Mouse (Mus musculus) limb, embryonic 15.5 days (tissue): Measurements from ENCODE around the gene Hipk4. TPM values are rescaled to one million over a fixed set of nuclear protein-coding genes. Genes with fewer than 3 reads are reported as not detected.

Experiments used
- ATAC-seq: fragments of 200-750 bp; cut with Nextera tagmentation; 2 replicates; pipeline ENCODE4 v1.8.0; 2017; ENCODE audit warnings: low read depth, moderate TSS enrichment; ENCODE audit not compliant: insufficient number of reproducible peaks, low FRiP score, low TSS enrichment
- H3K27ac ChIP-seq: fragments of 300-500 bp; sonication (generic); 2 replicates; pipeline ENCODE4 v1.5.1; 2015; ENCODE audit warnings: moderate library complexity, mild to moderate bottlenecking, inconsistent platforms
- H3K27me3 ChIP-seq: fragments of 300-500 bp; sonication (generic); 2 replicates; pipeline ENCODE4 v1.6.1; 2015; ENCODE audit warnings: inconsistent platforms
- H3K36me3 ChIP-seq: fragments of 300-500 bp; sonication (generic); 2 replicates; pipeline ENCODE4 v1.6.1; 2015; ENCODE audit warnings: inconsistent platforms
- H3K4me1 ChIP-seq: fragments of 300-500 bp; sonication (generic); 2 replicates; pipeline ENCODE4 v1.6.1; 2015; ENCODE audit warnings: inconsistent platforms
- H3K4me2 ChIP-seq: fragments of 300-500 bp; sonication (generic); 2 replicates; pipeline ENCODE4 v1.6.1; 2015; ENCODE audit warnings: mild to moderate bottlenecking, inconsistent platforms
- H3K4me3 ChIP-seq: fragments of 300-500 bp; sonication (generic); 2 replicates; pipeline ENCODE4 v1.5.1; 2015; ENCODE audit warnings: mild to moderate bottlenecking, inconsistent platforms
- H3K9ac ChIP-seq: fragments of 300-500 bp; sonication (generic); 2 replicates; pipeline ENCODE4 v1.6.1; 2015; ENCODE audit warnings: inconsistent platforms
- H3K9me3 ChIP-seq: fragments of 300-500 bp; sonication (generic); 2 replicates; pipeline ENCODE4 v1.6.1; 2016; ENCODE audit warnings: inconsistent platforms
- WGBS: fragments of 180-500 bp; shearing (Covaris S2); methylation state at CpG from one replicate; pipeline ENCODE4 v1.1.7; 2015; 5-methylcytosine and 5-hydroxymethylcytosine counted together
- polyA plus RNA-seq: library from polyadenylated mRNA; unstranded; fragments of >200 nt; fragmentation: Nextera tagmentation; extraction: Ambion mirVana; gene quantifications from 2 replicates; pipeline ENCODE4 v1.2.1, GENCODE M21; 2015

Hipk4 gene
- 0.65 and 0.68 TPM in 2 replicates for polyA plus RNA-seq

DNA sequence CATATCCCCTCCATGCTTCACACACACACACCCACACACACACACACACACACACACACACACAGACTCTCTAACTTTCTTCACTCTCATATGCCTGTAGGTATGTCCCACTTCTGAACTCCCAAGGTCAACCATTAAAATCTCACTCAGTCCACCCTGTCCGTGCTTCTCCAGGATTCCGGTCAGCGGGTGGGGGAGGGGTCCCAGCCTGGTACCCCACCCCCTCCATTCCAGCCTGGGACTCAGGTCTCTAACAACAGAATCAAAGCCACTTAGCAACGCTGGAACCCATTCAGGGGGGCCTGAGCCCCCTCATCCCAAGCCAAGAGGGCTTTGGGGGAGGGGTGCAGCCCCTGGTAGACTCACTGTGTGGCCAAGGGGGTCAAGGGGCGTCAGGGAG lies at the start of gene Hipk4:
Hipk4 (plus strand) TSS at position 301 of the 400 bp plus-strand sequence.
- H3K9me3 ChIP-seq, result peaks cover 9% of the 10 kb centered on the region; the same call in 1 of the 2 replicates
- H3K36me3 ChIP-seq, result peaks cover 12% of the 10 kb centered on the region
- no peak within 1 kb of the TSS for H3K27ac ChIP-seq
- H3K9ac ChIP-seq, result no peak within 1 kb of the TSS
- no peak for ATAC-seq
- WGBS, result 63% methylated on average over 5 of the region's 5 CpGs
- H3K4me1 ChIP-seq, result 0 out of 2 replicates have a peak, but pooled peaks cover 2% of the 10 kb centered on the region
- H3K4me3 ChIP-seq, result no peak within 1 kb of the TSS
- no peaks in the 10 kb centered on the region for H3K27me3 ChIP-seq
- H3K4me2 ChIP-seq, result no peak within 1 kb of the TSS

- peak overlapping the region; percentile 59 for H3K4me2 ChIP-seq
- H3K27me3 ChIP-seq, result no peaks in the 10 kb centered on the region
- ATAC-seq, result no peak
- peak overlapping the region; percentile 72 for H3K9ac ChIP-seq
- no peaks in the 10 kb centered on the region for H3K9me3 ChIP-seq
- H3K36me3 ChIP-seq, result peaks cover 26% of the 10 kb centered on the region
- WGBS, result under 1% methylated on average over 34 of the region's 34 CpGs
- peak overlapping the region; percentile 65 for H3K4me3 ChIP-seq
- H3K27ac ChIP-seq, result peak overlapping the region; percentile 97
- peaks cover 12% of the 10 kb centered on the region for H3K4me1 ChIP-seq
Measured at GRCm38 (mm10) chr7:27473835-27474489, 49.1 kb upstream of the Hipk4 start.

DNA sequence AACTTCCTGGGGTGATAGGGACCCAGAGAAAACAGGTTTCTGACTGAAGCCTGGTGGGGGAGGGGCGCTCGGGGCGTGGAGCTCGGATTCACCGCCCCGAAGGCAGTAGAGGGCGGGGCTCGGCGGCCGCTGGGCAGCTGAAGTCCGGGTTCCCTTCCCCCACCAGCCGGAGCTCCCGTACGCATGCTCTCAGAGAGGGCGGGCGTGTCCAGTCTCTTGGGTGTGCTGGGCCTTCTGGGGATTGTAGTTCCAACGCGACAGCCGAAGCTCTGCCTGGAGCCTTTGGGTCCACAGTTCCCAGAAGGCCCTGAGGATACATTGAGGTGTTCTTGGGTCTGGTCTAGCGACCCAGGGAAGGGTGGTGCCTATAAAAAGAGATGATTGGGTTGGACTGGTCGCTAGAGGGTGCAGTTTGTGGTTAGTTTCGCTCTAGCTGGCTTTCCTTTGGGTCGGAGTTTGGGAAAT lies 48.5 kb upstream of the Hipk4 start:
- under 1% methylated on average over 23 of the region's 23 CpGs for WGBS
- H3K27me3 ChIP-seq, result no peaks in the 10 kb centered on the region
- H3K9ac ChIP-seq, result peak overlapping the region; percentile 72
- peak; percentile 80 for ATAC-seq
- H3K27ac ChIP-seq, result peak overlapping the region; percentile 97
- H3K9me3 ChIP-seq, result no peaks in the 10 kb centered on the region
- H3K4me3 ChIP-seq, result peak overlapping the region; percentile 65
- peak overlapping the region; percentile 59 for H3K4me2 ChIP-seq
- peaks cover 12% of the 10 kb centered on the region for H3K4me1 ChIP-seq
- peaks cover 26% of the 10 kb centered on the region for H3K36me3 ChIP-seq

DNA sequence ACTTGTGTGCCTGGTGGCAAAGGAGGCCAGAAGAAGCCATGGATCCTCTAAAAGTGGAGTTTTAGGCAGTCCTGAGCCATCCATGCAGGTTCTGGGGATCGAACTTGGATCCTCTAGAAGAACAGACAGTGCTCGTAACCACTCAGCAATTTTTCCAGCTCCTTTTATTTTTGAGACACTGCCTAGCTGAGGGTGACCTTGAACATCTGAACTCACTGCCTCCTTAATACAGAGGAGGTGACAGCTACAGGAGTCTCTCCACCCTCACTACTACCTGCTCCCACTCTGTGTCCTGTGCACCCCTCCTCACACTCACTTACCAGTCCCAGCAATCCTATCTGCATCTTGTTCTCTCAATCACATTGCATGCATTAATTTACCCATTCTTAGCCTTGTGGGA lies 47.5 kb upstream of the Hipk4 start:
- Histone ChIP-seq H3K27me3 (no peaks in the 10 kb centered on the region), H3K4me3 (0 out of 2 replicates have a peak overlapping the region, but pooled peaks have one; percentile 65), H3K27ac (no peak overlapping the region), H3K4me1 (peaks cover 13% of the 10 kb centered on the region), H3K36me3 (peaks cover 26% of the 10 kb centered on the region), H3K9ac (no peak overlapping the region), H3K9me3 (no peaks in the 10 kb centered on the region), H3K4me2 (peak overlapping the region; percentile 59; the same call in 1 of the 2 replicates)
- WGBS, result 90% methylated on average over 2 of the region's 2 CpGs
- no peak for ATAC-seq

DNA sequence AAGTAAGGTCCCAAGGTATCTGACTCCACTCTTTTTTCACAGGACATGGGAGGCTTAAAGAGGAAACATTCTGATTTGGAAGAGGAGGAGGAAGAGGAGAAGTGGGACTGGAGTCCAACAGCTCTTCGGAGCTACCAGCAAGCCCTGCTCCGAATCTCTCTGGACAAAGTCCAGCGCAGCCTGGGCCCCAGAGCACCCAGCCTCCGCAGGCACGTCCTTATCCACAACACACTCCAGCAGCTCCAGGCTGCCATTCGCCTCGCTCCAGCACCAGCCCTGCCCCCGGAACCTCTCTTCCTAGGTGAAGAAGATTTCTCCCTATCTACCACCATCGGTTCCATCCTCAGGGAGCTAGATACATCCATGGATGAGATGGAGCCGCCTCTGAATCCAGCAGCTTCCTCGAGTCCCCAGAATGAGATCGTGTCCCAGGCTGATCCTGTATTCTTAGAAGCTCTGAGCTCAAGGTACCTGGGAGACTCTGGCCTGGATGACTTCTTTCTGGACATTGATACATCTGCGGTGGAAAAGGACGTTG lies 46.9 kb upstream of the Hipk4 start:
- Histone ChIP-seq H3K9me3 (no peaks in the 10 kb centered on the region), H3K27ac (no peak overlapping the region), H3K9ac (no peak overlapping the region), H3K36me3 (peaks cover 26% of the 10 kb centered on the region), H3K27me3 (no peaks in the 10 kb centered on the region), H3K4me3 (no peak overlapping the region), H3K4me2 (no peak overlapping the region), H3K4me1 (peaks cover 18% of the 10 kb centered on the region)
- 92% methylated on average over 14 of the region's 14 CpGs for WGBS
- no peak for ATAC-seq

DNA sequence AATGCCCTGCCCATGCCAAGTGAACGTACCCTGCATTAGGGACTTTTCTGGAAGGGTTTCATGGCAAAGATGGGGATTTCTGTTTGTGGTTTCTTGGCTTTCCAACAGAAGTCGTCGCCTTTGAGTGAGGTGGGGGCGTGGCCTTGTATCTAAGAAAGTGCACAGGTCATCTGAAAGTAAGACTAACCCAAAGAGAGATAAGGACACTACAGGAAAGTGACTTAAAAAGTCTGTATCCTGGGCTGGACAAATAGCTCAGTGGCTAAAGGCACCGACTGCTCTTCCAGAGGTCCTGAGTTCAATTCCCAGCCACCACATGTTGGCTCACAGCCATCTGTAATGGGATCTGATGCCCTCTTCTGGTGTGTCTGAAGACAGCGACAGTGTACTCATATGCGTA lies 44.5 kb upstream of the Hipk4 start:
- H3K4me2 ChIP-seq, result no peak overlapping the region
- no peaks in the 10 kb centered on the region for H3K27me3 ChIP-seq
- 81% methylated on average over 7 of the region's 7 CpGs for WGBS
- no peaks in the 10 kb centered on the region for H3K9me3 ChIP-seq
- H3K4me1 ChIP-seq, result peaks cover 29% of the 10 kb centered on the region
- no peak overlapping the region for H3K9ac ChIP-seq
- H3K27ac ChIP-seq, result no peak overlapping the region
- H3K36me3 ChIP-seq, result peaks cover 26% of the 10 kb centered on the region
- no peak overlapping the region for H3K4me3 ChIP-seq
- ATAC-seq, result no peak

DNA sequence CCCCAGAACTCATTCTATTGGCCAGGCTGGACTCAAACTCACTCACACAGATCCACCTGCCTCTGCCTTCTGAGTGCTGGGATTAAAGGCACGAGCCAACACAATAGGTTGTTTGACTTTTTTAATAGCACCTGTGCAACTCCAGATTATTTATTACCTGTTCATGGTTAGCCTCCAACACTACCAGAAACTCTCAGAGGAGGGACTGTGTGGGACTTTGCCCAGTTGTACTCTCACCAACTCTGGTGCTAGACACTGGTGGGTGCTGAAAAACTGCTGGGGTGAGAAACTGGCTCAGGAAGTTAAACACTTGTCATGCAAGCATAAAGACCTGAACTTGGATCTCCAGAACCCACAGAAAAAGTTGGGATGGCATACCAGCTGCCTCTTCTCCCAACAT lies 43.3 kb upstream of the Hipk4 start:
- H3K27me3 ChIP-seq, result no peaks in the 10 kb centered on the region
- 60% methylated on average over 1 of the region's 1 CpGs for WGBS
- no peak for ATAC-seq
- H3K9ac ChIP-seq, result no peak overlapping the region
- no peaks in the 10 kb centered on the region for H3K9me3 ChIP-seq
- H3K4me1 ChIP-seq, result peaks cover 29% of the 10 kb centered on the region
- H3K4me2 ChIP-seq, result no peak overlapping the region
- H3K36me3 ChIP-seq, result peaks cover 26% of the 10 kb centered on the region
- H3K4me3 ChIP-seq, result no peak overlapping the region
- peak overlapping the region; percentile 13; the same call in 1 of the 2 replicates for H3K27ac ChIP-seq

DNA sequence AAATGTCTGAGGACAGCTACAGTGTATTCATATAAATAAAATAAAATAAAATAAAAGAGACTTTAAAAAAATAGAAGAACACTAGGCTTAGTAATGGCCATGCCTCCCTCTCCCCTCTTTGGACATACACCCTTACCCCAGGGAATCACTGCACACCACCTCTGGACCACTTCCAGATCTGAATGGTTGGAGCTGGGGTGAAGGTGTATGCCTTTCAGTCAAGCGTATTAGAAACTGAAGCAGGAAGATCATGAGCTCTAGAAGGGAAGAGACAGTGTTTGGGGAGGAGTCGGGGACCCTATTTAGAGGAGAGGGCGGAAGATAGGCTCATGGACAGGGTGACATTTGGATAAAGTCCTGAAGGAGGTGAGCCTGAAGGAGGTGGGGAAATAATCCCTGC lies 42.6 kb upstream of the Hipk4 start:
- Histone ChIP-seq H3K4me2 (peak overlapping the region; percentile 50), H3K9ac (no peak overlapping the region), H3K27ac (peak overlapping the region; percentile 90), H3K36me3 (peaks cover 26% of the 10 kb centered on the region), H3K9me3 (no peaks in the 10 kb centered on the region), H3K4me1 (peaks cover 25% of the 10 kb centered on the region), H3K4me3 (0 out of 2 replicates have a peak overlapping the region, but pooled peaks have one; percentile 36), H3K27me3 (no peaks in the 10 kb centered on the region)
- 70% methylated on average over 3 of the region's 3 CpGs for WGBS
- no peak for ATAC-seq

DNA sequence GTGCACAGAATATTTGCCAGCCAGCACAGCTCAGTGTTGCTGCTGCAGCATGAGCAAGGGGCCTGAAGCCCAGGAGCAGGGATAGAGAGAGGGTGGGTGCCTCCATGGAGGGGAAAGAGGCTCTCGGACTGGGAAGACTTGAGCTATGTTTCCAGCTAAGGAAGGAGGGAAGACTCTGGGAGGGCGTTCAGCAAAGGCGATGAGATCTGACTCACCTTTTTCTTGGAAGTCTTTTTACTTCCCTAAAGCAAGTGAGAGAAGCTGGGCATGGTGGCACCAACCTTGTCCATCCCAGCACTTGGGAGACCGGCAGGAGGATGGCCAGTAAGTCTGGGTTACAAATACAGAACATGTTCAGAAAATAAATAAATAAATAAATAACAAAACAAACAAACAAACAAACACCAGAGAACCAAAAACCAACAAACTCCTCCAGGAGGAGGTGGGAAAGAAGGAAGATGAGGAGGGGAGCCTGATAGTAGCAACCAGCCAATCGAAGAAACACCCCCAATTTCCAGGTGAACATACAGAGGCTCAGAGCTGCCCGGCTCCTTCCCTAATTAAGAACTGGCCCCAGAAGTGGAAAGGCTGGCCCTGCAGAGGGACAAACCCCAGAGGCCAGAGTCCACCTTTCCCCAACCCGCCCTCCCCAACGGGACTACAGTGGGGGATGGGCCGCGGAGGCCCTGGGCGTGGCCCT lies 42.0 kb upstream of the Hipk4 start:
- H3K27ac ChIP-seq, result peak overlapping the region; percentile 90
- H3K4me1 ChIP-seq, result peaks cover 21% of the 10 kb centered on the region
- peaks cover 21% of the 10 kb centered on the region for H3K36me3 ChIP-seq
- no peaks in the 10 kb centered on the region for H3K9me3 ChIP-seq
- no peak for ATAC-seq
- 11% methylated on average over 11 of the region's 11 CpGs for WGBS
- H3K9ac ChIP-seq, result 0 out of 2 replicates have a peak overlapping the region, but pooled peaks have one; percentile 4
- H3K4me3 ChIP-seq, result peak overlapping the region; percentile 36
- H3K4me2 ChIP-seq, result peak overlapping the region; percentile 50
- H3K27me3 ChIP-seq, result no peaks in the 10 kb centered on the region

DNA sequence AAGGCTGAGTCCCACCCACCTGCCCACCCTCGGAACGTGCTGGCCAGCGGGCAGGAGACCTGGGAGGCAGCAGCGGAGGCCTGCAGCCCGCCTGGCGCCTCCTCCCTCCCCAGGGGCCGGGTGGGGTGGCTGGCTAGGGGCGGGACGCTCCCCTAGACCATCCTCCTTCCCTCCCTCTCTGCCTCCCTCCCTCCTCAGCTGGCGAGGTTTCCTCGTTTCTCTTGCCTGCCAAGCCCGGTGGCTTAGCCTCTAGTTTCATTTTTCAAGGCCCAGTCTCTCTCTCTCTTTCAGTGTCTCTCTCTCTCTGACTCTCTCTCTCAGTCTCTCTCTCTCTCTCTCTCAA lies 41.5 kb upstream of the Hipk4 start:
- Histone ChIP-seq H3K27me3 (no peaks in the 10 kb centered on the region), H3K9ac (peak overlapping the region; percentile 4; the same call in 1 of the 2 replicates), H3K4me2 (peak overlapping the region; percentile 50), H3K4me1 (peaks cover 21% of the 10 kb centered on the region), H3K4me3 (peak overlapping the region; percentile 36), H3K9me3 (no peaks in the 10 kb centered on the region), H3K36me3 (peaks cover 16% of the 10 kb centered on the region), H3K27ac (peak overlapping the region; percentile 90)
- peak; percentile 92 for ATAC-seq
- WGBS, result 0% methylated on average over 10 of the region's 12 CpGs

DNA sequence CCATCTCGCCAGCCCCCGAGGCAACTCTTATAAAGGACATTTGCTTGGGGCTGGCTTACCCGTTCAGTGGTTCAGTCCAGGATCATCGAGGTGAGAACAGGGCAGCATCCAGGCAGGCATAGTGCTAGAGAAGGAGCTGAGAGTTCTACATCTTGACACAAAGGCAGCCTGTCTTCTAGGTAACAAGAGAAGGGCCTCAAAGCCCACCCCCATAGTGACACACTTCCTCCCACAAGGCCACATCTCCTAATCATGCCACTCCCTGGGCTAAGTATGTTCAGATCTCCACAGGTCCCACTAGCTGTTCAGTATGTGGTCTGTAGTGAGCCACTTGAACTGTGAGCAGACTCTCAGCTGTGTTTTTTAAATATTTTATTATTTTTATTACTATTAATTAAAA lies 39.2 kb upstream of the Hipk4 start:
- no peak for ATAC-seq
- Histone ChIP-seq H3K4me3 (no peak overlapping the region), H3K27ac (no peak overlapping the region), H3K4me2 (no peak overlapping the region), H3K9ac (no peak overlapping the region), H3K4me1 (peaks cover 32% of the 10 kb centered on the region), H3K36me3 (no peaks in the 10 kb centered on the region), H3K9me3 (no peaks in the 10 kb centered on the region), H3K27me3 (no peaks in the 10 kb centered on the region)
- WGBS, result 86% methylated on average over 4 of the region's 4 CpGs
